Mouse (Mus musculus): Measurements from ENCODE around the gene Rflnb.

The Rflnb gene

DNA sequence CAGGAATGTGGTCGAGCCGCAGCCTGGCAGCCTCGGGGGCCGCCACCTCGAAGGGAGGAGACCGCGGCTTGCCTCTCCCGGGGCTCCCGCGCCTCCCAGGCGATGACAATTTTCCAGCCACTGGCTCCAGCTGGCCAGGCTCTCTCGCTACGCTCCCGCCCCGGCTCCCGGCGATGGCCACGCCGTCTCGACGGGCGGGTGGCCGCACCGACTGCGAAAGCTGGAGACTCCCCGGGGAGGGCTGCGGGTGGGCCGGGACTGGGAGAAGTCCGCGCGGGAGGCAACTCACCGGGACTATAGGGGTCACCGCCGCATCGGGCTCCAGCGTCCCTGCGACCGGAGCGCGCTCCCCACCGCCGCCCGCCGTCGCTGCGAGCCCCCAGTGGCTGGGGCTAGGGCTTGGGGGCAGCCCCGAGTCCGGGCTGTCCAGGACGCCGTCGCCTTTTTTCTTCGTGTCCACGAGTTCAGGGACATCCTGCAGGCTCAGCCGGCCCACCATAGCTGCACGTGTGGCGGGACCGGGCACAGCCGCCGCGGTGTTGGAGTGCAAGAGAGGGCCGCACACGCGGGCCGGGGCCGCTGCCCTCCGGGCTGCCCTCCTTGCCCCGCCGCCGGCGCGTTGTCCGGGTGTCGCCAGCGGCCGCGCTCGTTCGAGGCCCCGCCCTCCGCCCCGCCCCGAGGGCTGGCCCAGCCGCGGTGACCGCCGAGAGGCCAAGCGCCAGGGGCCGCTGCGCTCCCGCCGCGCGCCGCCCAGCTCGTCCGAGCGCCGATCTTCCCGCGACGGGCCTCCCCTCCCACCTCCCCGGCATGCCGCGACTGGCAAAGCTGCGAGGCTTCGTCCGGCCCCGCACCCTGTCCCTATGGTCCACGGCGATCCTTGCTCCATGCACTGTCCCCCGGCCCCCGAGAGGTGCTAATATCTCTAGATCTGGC lies at the start of gene Rflnb:
Rflnb (minus strand) TSS at position 644 of the 933 bp plus-strand sequence.
- DNase-seq, result peak; percentile 94

DNA sequence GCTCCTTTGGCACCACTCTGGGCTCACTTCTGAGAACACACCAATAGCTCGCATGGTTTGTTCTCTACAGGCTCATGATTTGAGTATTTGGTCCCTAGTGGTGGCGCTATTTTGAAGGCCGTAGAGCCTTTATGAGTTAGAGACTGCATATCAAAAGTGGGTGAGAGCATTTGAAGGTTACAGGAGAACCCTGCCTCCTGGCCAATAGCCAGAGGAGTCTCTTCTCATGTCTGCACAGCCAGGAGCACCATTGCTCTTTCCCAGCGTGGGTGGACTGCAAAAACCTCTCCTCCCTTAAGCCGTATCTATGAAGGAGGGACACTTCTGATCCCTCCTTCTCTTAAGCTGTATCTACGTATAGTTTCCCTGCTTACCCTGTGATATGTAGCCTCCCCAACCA lies 49.8 kb upstream of the Rflnb start:
- no peak for DNase-seq

DNA sequence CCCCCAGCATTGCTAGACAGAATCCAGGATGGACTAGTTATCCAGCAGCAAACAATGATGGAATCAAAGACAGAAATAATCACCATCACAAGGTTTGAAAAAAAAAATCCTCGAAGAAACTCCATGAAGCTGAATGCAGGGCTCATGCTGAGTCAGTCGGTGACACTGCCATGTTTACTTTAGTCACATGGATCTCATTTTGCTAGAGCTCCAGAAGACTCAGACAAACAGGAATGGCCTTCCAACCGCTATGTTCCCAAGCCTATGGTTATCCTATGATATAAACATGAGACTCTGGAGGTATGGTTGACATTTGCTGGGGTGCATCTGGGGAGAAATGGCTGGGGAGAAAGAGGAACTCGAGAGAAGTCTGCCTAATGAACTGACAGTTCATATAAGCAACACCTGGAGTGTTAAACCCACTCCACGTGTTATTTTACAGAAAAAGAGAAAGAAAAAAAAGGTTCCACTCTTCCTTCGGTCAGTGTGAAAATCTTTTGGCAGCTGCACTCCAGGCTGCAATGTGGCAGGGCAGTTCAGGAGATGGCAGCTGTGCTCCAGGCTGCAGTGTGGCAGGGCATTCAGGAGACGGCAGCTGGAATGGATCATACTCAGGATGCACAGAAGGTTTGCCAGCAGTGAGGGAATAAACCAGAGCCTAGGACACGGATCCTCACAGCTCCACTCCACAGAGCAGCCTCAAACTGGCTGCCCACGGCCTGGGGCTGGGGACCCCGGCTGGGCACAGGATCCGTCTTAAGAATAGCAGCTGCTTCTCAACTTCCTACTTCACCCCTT lies 46.9 kb upstream of the Rflnb start:
- DNase-seq, result peak; percentile 30

GRCm38 (mm10) chr11:76069816-76070215 lies 42.2 kb upstream of the Rflnb start:
- no peak for DNase-seq

- DNase-seq, result no peak
These were observed 39.1 kb upstream of the Rflnb start for GRCm38 (mm10) chr11:76066563-76067156.

GRCm38 (mm10) chr11:76065521-76066095 lies 38.0 kb upstream of the Rflnb start:
- no peak for DNase-seq

- DNase-seq, result no peak
These were observed 36.8 kb upstream of the Rflnb start for GRCm38 (mm10) chr11:76064411-76064810.

- DNase-seq, result no peak
These were observed 33.3 kb upstream of the Rflnb start for GRCm38 (mm10) chr11:76060906-76061305.

DNA sequence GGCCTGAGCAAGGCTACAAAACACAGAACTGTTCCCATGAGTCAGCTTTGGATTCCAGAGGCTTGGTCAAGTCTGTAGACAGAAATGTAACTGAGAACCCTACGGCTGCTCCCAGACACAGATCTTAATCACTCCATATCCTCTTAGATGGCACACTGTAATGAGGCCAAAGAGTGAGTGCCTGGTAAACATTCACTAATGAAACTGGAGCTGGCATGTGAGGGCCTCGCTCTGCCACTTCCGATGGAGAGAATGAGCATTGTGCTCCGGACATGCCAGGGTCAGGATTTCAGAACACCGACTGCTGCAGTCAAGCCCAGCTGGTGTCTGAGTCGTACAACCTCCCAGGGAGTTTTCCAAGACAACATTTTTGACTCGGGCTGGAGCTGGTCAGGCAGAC lies 32.4 kb upstream of the Rflnb start:
- DNase-seq, result peak; percentile 22

- DNase-seq, result no peak
These were observed 28.9 kb upstream of the Rflnb start for GRCm38 (mm10) chr11:76056487-76056886.

- DNase-seq, result no peak
These were observed 24.9 kb upstream of the Rflnb start for GRCm38 (mm10) chr11:76052496-76052895.

- DNase-seq, result no peak
These were observed 23.5 kb upstream of the Rflnb start for GRCm38 (mm10) chr11:76050967-76051512.

DNA sequence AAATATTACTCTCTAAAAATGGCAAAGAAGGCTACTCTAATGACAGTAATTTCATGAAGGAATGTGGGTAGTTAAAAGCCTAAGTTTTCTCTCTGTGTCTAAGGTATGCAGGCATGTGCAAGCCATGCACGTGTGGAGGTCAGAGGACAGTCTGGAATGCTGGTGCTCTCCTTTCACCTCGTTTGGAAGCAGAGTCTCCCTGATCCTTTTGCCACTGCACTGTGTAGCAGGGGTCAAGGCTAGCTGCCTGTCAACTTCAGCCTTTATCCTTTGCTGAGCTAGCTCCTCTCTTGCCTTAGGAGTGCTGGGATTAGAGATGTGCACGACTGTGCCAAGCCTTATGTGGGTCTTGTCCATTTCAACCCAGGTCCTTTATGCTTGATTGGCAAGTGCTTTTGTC lies 22.9 kb upstream of the Rflnb start:
- DNase-seq, result no peak

- DNase-seq, result no peak
These were observed 17.8 kb upstream of the Rflnb start for GRCm38 (mm10) chr11:76045367-76045766.

GRCm38 (mm10) chr11:76044468-76044867 lies 16.9 kb upstream of the Rflnb start:
- DNase-seq, result no peak

DNA sequence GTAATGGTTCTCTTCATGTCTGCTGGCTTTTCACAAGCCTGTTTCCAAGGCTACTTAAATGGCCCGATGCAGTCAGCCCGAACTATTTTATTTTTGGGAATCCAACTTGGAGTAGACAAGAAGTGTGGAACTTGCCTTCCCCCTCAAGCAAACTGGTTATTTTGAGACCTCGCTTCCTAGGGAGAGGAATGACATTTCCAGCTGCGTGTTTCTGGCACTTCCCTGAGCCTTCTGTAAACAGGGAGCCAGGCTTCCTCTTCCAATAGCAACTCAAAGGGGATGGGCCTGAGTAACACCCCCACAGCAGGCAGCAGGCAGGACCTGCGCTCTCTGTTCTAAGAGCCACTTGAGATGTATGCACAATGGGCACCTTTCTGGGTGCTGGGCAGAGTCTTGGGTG lies 15.3 kb upstream of the Rflnb start:
- DNase-seq, result peak; percentile 42

DNA sequence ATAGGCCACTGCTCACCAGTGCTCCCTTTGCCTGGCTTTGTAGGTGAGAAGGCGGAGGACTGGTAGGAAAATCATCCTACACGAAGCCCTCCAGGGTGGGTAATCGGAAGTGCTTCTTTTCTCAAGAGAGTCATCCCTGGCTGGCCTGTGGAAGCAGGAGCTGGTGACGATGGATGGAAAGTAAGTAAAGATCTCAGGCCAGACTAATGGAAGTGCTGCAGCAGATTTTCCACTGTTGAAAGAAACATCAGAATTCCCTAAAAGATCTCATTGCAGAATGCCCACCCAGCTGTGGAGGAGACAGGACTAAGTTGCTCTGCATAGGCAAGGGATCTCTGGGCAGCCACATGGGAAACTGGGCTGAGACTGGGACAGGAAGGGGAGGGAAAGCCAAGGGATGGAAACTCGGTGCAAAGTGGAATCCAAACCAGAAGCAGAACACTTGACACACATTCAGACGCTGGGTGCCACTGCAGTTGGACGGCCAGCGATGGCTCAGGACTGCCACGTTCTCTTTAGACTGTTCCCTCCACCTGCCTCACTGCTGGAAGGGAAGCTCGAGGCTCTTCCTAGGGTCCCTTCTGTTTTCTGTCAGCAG lies 14.6 kb upstream of the Rflnb start:
- no peak for DNase-seq

DNA sequence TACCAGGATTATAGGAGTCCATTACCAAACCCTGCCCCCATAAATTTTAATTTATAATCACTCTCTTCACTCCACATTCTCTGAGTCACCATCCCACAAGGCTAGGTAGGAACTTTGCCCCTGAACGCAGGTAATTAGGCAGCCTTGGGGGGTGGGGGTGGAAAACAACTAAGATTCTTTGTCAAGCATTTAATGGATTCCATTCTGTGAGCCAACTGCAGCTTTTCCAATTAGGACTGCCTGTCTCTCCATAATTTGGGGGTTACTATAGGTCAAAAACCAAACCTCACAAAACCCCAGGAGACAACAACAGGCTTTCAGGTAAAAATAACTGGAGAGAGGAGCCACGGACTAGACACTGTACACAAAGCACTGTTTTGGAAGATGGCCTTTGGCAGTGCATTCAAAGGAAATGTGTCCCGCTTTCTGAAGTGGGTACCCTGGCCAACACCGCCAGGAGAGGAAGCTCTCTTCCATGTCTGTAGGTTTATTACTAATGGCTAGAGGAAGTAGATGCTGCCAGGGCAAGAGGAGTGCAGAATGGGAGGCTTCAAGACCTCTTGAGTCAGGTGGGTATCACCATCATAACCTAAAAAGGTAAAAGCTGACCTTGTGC lies 13.3 kb upstream of the Rflnb start:
- no peak for DNase-seq

DNA sequence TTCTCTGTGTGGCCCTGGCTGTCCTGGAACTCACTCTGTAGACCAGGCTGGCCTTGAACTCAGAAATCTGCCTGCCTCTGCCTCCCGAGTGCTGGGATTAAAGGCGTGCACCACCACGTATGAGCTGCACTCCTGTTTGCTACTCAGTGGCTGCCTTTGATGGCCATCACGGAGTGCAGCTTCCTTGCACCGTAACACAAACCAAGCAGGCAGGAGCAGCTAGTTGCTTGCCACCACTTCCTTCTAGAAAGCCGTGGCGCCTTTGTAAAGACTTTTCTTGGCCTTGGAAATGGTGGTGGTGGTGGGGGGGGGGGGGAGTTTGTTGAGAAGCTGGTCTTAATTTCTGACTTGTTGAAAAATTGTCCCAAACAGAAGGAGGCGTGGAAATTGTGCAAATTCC lies 12.5 kb upstream of the Rflnb start:
- DNase-seq, result no peak

GRCm38 (mm10) chr11:76039271-76040053 lies 11.9 kb upstream of the Rflnb start:
- no peak for DNase-seq

Measured in lung, postnatal 14 days (tissue).